Mouse (Mus musculus) G1E (cell line): ENCODE results near the gene Trim2.

ENCODE experiments used
- CTCF ChIP-seq: IDR thresholded peaks from 2 replicates; pipeline ENCODE4 v1.5.1; 2012; ENCODE audit warnings: low read depth, low read length, inconsistent platforms, mixed read lengths
- GATA1 ChIP-seq: IDR thresholded peaks from 2 replicates; pipeline ENCODE4 v1.6.1; 2012; ENCODE audit warnings: borderline replicate concordance, low read length, inconsistent platforms, mixed read lengths
- TAL1 ChIP-seq: conservative IDR thresholded peaks from 2 replicates; pipeline ENCODE4 v1.6.1; 2012; ENCODE audit warnings: low read depth, low read length, inconsistent platforms, mixed read lengths

DNA sequence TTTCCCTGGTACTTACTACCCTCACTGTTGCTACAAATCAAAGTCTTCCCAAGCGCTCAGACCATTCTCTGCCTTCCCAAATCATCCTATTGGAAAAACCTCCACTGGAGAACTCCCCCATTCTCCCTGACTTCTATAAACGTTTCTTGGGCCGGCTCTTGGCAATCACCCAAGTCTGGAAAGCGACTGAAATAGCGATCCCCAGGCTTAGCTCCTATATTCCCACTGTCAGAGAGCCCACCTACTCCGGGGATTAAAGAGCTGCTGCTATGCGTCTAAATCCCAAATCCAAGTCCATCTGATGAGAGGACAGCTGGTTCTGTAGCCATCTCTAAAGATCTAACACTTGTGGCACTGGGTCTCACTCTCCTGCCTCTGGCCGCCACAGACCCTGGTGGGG lies 58.9 kb downstream of the Trim2 start:
- TF ChIP-seq TAL1 (no peak), CTCF (no peak), GATA1 (no peak)
